Mouse (Mus musculus): ENCODE measurements around the gene Ablim1. TPM values are rescaled to one million over a fixed set of nuclear protein-coding genes. Genes with fewer than 3 reads are reported as not detected.

The Ablim1 gene
- polyA plus RNA-seq, 1 experiment from 2014 or later: 38.5 TPM

DNA sequence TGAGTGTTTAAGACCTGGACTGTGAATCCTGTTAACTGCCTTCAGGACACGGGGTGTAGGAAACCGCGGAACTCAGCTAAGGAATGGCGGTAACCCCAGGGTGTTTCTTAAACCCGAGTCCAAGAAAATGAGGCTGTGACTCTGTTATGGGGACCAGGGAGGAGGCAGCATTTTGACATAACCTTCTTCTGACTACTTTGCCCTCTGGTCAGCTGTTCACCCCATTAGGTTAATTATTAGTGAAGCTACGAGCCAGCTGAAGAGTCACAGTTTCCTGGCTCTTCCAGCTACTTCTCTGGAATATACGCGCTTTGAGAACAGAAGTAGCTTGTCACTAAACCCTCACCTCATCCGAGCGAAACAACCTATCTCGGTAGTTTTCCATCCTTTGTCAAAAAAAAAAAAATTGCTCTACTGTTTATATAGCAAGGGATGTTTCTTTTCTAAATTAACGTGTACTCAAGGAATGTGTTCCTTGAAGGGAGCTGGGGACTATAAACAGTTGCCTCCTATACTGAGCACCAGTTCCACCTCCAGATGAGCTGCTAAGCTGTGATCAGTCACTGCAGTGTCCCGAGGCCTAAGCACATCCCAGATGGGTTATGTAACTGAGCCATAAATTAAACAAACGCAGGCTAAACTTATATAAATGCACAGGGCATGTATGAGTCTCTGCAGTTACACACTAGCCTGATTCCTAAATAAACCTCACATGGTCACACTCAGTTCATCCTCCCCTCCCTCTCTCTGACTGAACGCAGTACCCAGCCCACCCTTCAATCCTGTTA, 39.4 kb downstream of the Ablim1 start:
- H3K36me3 ChIP-seq: no peaks in the 10 kb centered on the region
- peak overlapping the region; percentile 23; the same call in 1 of the 2 replicates for H3K4me3 ChIP-seq
- peak overlapping the region; percentile 56 for H3K4me2 ChIP-seq
- no peaks in the 10 kb centered on the region for H3K27me3 ChIP-seq (replicated peaks)
- H3K4me1 ChIP-seq: peaks cover 54% of the 10 kb centered on the region
- H3K9me3 ChIP-seq: no peaks in the 10 kb centered on the region
- H3K27ac ChIP-seq (replicated peaks): 0 out of 2 replicates have a peak overlapping the region, but pooled peaks have one; percentile 28
- peak overlapping the region; percentile 59; the same call in 1 of the 2 replicates for H3K9ac ChIP-seq
- ATAC-seq (ENCODE audit: extremely low read depth, insufficient number of reproducible peaks, low FRiP score, low TSS enrichment): no peak
- 56% methylated on average over 15 of the region's 15 CpGs for WGBS

DNA sequence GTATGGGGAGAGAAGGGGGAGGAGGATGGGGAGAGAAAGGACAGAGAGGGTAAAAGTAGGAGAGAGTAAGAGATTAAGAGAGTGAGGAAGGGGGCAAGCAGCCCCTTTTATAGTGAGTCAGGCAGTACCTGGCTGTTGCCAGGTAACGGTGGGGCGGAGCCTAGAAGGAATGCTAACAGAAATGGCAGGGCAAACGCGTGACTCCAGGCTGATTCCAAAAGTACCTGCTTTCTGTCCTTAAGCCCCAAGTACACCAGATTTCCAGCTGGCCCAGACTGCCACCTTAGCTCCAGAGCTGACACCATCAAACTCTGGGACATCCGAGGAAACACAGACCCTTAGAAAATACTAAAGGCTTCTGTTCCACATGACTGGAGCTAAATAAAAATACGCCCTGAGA, 40.0 kb downstream of the Ablim1 start:
- Histone ChIP-seq H3K36me3 (no peaks in the 10 kb centered on the region), H3K4me1 (peaks cover 61% of the 10 kb centered on the region), H3K9ac (peak overlapping the region; percentile 59), H3K27ac (replicated peaks) (0 out of 2 replicates have a peak overlapping the region, but pooled peaks have one; percentile 28), H3K4me2 (peak overlapping the region; percentile 56), H3K27me3 (replicated peaks) (no peaks in the 10 kb centered on the region), H3K9me3 (no peaks in the 10 kb centered on the region), H3K4me3 (peak overlapping the region; percentile 23)
- WGBS: 33% methylated on average over 6 of the region's 6 CpGs
- no peak for ATAC-seq (ENCODE audit: extremely low read depth, insufficient number of reproducible peaks, low FRiP score, low TSS enrichment)

DNA sequence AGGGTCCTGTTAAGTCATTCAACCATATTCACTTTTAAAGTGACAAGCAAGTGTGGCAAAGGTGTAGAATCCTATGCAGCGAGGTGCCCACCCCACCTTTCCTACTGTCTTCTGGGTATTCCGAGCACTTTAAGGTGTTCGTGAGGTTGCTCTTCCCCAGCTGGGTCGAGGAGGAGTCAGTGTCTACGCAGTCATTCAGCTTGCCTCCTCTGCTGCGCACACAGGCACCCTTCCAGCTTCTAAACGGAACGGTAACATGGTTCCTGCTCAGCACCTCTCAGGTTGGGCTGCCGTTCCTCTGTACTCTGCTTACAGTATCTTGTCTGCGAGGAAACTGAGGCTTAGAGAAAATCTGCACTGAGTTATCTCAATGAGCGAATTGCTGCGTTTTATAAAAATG, 40.4 kb downstream of the Ablim1 start:
- H3K27ac ChIP-seq (replicated peaks): no peak overlapping the region
- no peak for ATAC-seq (ENCODE audit: extremely low read depth, insufficient number of reproducible peaks, low FRiP score, low TSS enrichment)
- H3K4me3 ChIP-seq: peak overlapping the region; percentile 23
- peaks cover 65% of the 10 kb centered on the region for H3K4me1 ChIP-seq
- no peaks in the 10 kb centered on the region for H3K27me3 ChIP-seq (replicated peaks)
- H3K4me2 ChIP-seq: peak overlapping the region; percentile 56
- no peaks in the 10 kb centered on the region for H3K9me3 ChIP-seq
- WGBS: 55% methylated on average over 12 of the region's 12 CpGs
- peak overlapping the region; percentile 59; the same call in 1 of the 2 replicates for H3K9ac ChIP-seq
- H3K36me3 ChIP-seq: no peaks in the 10 kb centered on the region

DNA sequence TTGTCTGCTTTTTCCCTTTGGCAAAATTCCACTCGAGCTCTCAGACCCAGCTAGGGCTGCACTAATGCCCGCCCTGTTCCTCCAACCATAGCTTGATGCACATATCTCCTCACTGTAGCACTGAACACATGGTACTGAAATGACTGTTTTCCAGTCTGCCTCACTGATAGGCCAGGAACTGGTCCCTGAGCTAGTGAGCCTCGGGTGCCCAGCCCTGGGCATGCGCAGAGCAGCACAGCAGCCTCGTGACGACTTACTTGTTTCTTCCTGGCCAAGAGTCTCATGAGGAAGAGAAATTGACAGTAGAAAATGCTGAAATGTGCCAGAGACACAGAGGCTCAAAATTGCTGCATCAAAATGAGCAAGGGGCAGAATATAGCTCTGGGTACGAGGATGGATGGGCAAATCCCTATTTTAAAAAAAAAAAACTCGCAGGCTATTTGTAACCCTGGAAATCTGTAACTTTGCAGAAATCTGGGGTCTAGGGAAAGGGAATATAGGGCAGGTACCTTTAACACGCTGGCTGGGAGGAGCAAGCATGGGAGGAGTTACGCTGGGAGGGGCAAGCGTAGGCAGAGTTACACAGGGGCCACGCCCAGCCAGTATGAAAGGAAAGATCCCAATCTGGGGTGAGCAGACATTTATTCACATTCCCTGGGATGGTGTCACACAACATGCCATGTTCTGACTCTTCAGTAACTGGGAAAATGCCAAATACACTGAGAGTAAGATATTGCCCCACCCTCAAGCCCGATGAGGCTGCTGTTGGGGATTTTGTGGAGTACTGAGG, 41.7 kb downstream of the Ablim1 start:
- WGBS: 35% methylated on average over 13 of the region's 13 CpGs
- no peaks in the 10 kb centered on the region for H3K27me3 ChIP-seq (replicated peaks)
- peak overlapping the region; percentile 31 for H3K4me2 ChIP-seq
- H3K27ac ChIP-seq (replicated peaks): peak overlapping the region; percentile 79
- H3K36me3 ChIP-seq: no peaks in the 10 kb centered on the region
- 0 out of 2 replicates have a peak, but pooled peaks have one; percentile 21 for ATAC-seq (ENCODE audit: extremely low read depth, insufficient number of reproducible peaks, low FRiP score, low TSS enrichment)
- H3K4me1 ChIP-seq: peaks cover 71% of the 10 kb centered on the region
- peak overlapping the region; percentile 8; the same call in 1 of the 2 replicates for H3K9ac ChIP-seq
- H3K4me3 ChIP-seq: no peak overlapping the region
- H3K9me3 ChIP-seq: no peaks in the 10 kb centered on the region

DNA sequence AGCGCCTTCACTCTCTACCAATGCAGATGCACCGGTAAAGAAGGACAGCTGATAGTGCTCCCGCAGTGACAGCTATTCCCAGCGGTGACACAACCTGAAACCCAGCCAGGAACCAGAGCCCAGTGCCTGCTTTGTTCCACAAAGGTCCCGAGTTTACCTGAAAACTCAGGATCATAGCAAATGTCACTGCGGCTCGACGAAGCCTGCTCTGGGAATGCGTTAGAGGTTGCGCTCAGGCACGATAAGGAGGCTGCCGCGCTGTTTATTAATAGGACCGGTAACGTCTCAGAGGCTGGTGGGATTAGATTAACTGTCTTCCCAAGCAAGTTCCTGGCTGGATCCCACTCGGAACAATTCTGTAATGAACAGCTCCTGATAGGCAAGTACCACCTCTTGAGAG, 43.0 kb downstream of the Ablim1 start:
- no peak for ATAC-seq (ENCODE audit: extremely low read depth, insufficient number of reproducible peaks, low FRiP score, low TSS enrichment)
- WGBS: 28% methylated on average over 16 of the region's 16 CpGs
- Histone ChIP-seq H3K9ac (peak overlapping the region; percentile 58), H3K27me3 (replicated peaks) (no peaks in the 10 kb centered on the region), H3K9me3 (no peaks in the 10 kb centered on the region), H3K36me3 (no peaks in the 10 kb centered on the region), H3K4me1 (peaks cover 75% of the 10 kb centered on the region), H3K27ac (replicated peaks) (peak overlapping the region; percentile 79), H3K4me2 (peak overlapping the region; percentile 54), H3K4me3 (no peak overlapping the region)

DNA sequence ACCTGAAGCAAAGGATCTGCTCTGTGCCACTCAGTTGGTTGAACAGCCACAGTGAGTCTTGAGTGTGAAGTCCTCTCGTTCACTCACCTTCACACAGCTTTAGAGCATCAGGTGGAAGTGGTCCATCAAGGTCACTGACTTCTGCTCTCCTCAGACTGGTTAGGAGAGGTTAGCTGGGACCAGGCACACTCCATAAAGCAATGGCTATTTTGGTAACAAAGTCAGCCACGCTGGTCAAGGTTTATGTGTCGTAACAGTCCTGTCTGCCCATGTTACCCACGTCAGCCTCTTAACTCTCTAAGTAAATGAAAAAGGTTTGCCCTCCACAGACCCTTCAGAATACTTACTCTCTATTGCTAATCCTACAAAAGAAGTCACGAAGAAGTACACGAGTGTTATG, 44.0 kb downstream of the Ablim1 start:
- no peak for ATAC-seq (ENCODE audit: extremely low read depth, insufficient number of reproducible peaks, low FRiP score, low TSS enrichment)
- Histone ChIP-seq H3K4me2 (no peak overlapping the region), H3K4me1 (peaks cover 74% of the 10 kb centered on the region), H3K36me3 (no peaks in the 10 kb centered on the region), H3K9ac (no peak overlapping the region), H3K27me3 (replicated peaks) (no peaks in the 10 kb centered on the region), H3K9me3 (no peaks in the 10 kb centered on the region), H3K4me3 (no peak overlapping the region), H3K27ac (replicated peaks) (peak overlapping the region; percentile 79)
- WGBS: 68% methylated on average over 6 of the region's 6 CpGs

DNA sequence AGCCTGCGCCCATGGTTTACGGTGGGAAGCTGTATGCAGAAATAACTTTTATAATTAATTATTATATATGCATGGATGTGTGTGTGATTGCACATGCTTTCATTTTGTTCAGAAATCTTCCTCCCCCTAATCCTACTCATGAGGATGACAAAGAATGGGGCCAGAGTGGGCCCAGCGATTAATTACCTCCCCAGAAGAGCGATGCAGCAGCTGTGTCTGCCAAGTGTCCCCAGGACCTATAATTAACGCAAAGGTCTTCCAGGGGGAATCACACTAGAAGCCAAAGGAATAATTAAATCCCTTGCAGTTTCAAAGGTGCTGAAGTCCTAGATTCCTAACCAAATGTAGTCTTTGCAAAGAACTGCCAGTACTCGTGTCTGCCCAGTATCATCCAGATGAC, 44.9 kb downstream of the Ablim1 start:
- no peak for ATAC-seq (ENCODE audit: extremely low read depth, insufficient number of reproducible peaks, low FRiP score, low TSS enrichment)
- Histone ChIP-seq H3K27me3 (replicated peaks) (no peaks in the 10 kb centered on the region), H3K27ac (replicated peaks) (peak overlapping the region; percentile 79), H3K4me1 (peaks cover 67% of the 10 kb centered on the region), H3K4me2 (no peak overlapping the region; the same call in 1 of the 2 replicates), H3K4me3 (no peak overlapping the region), H3K36me3 (no peaks in the 10 kb centered on the region), H3K9me3 (no peaks in the 10 kb centered on the region), H3K9ac (no peak overlapping the region)
- WGBS: 50% methylated on average over 6 of the region's 6 CpGs

DNA sequence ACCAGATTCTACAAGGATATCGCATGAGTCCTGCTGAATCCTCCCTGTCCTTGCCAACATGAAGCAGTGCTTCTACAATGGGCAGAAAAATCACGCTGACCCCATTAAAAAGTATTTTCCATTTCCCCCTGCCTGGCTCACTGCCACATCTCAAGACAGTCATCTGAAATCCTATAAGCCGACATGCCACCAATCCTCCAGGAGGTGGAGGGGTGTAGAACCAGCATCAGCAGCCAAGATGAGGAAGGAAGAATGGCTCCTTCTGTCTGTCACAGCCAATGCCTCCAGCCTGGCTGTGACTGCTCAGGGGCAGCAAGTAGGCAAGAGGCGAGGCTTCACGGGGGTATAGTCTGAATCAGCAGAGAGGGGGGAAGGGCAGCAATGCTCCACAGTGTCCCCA, 47.2 kb downstream of the Ablim1 start:
- Histone ChIP-seq H3K27me3 (replicated peaks) (no peaks in the 10 kb centered on the region), H3K4me2 (no peak overlapping the region), H3K4me1 (peaks cover 58% of the 10 kb centered on the region), H3K36me3 (no peaks in the 10 kb centered on the region), H3K27ac (replicated peaks) (no peak overlapping the region), H3K9ac (no peak overlapping the region), H3K4me3 (no peak overlapping the region), H3K9me3 (no peaks in the 10 kb centered on the region)
- 56% methylated on average over 5 of the region's 5 CpGs for WGBS
- no peak for ATAC-seq (ENCODE audit: extremely low read depth, insufficient number of reproducible peaks, low FRiP score, low TSS enrichment)

DNA sequence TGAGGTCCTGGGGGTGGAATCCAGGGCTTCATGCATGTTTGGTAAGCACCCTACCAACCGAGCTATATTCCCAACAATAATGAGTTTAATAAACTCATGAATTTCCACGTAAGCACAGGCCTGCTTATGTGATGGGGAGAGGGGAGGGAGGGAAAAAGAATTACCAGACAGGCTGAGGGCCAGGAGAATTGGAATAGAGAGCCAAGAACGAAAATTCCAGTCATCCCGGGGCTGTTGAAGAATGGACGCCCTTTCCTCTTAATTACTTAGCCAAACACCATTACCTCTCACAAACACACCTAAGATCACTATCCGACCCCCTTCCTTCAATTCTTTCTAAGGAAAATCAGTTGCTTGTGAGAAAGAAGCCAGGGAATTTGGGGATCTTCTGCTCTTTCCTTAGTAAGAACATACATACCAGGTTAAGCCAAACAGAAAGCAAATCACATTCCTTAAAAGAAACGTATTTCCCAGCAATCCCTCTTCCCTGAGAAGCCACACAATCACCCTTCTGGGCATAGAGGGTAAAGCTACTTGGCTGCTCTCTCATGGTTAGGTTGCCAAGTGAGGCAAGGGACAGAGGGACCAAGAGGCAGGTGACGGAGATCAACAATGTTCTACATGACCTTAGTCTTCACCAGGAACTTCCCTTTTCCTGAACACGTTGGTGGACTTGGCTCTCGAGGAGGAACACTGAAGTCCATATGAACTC, 48.2 kb downstream of the Ablim1 start:
- no peaks in the 10 kb centered on the region for H3K27me3 ChIP-seq (replicated peaks)
- no peaks in the 10 kb centered on the region for H3K9me3 ChIP-seq
- no peak for ATAC-seq (ENCODE audit: extremely low read depth, insufficient number of reproducible peaks, low FRiP score, low TSS enrichment)
- 82% methylated on average over 10 of the region's 10 CpGs for WGBS
- H3K27ac ChIP-seq (replicated peaks): no peak overlapping the region
- H3K9ac ChIP-seq: no peak overlapping the region
- no peak overlapping the region for H3K4me2 ChIP-seq
- H3K36me3 ChIP-seq: no peaks in the 10 kb centered on the region
- no peak overlapping the region for H3K4me3 ChIP-seq
- peaks cover 48% of the 10 kb centered on the region for H3K4me1 ChIP-seq

DNA sequence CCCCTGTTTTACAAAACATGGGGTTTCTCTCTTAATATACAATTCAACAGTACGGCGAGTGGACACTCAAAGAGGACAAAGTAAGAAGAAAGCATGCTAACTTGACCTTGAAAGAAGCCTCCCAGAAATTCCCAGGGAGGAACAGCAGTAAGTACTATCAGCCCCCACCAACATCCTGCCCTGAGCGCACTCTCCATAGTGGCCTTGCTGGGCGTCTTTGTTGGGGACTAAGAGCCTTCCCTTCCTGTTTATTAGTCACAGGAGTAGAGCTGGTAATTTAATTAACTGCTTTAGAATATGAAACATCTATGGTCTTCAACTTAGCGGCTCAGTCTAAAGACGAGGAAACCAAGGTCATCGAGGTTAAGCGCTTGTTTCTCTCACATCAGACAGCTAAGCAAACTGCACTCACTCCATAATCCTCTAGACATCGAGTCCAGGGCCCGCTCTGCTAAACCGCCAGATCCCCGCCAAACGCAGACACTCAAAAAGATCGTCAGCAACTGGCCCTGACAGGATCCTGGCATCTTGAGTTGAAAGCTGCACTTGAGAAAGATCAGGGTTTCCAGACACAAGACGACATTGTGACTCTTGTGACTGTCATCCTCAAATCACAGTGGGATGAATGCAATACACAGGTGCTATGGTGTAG, 50.3 kb downstream of the Ablim1 start:
- Histone ChIP-seq H3K27me3 (replicated peaks) (no peaks in the 10 kb centered on the region), H3K4me2 (0 out of 2 replicates have a peak overlapping the region, but pooled peaks have one; percentile 1), H3K4me3 (no peak overlapping the region), H3K36me3 (no peaks in the 10 kb centered on the region), H3K9me3 (no peaks in the 10 kb centered on the region), H3K4me1 (peaks cover 27% of the 10 kb centered on the region), H3K27ac (replicated peaks) (peak overlapping the region; percentile 59), H3K9ac (no peak overlapping the region; the same call in 1 of the 2 replicates)
- WGBS: 31% methylated on average over 15 of the region's 15 CpGs
- no peak for ATAC-seq (ENCODE audit: extremely low read depth, insufficient number of reproducible peaks, low FRiP score, low TSS enrichment)

Measured in heart, embryonic 13.5 days (tissue).